ENCODE assay signal across 24 mouse cellular contexts in genomic region chr7:82552005-82552404, GRCm38 (mm10).
"Had no signal": no experiment of that assay in that cellular context is flagged by ENCODE, and none has a peak within 500 bp of the region (broad histone marks: within the 10 kb centered on the region; RNA-seq: fewer than 3 reads in every experiment).

No protein-coding gene starts in this region.

- H3K4me3 ChIP-seq: liver, embryonic 15.5 days; lung, embryonic 15.5 days; midbrain, embryonic 10.5 days; midbrain, embryonic 12.5 days; myocyte; neural tube, embryonic 13.5 days; neural tube, embryonic 15.5 days; stomach, embryonic 15.5 days had no signal

- H3K4me1 ChIP-seq: liver, embryonic 15.5 days; lung, embryonic 15.5 days; midbrain, embryonic 10.5 days; midbrain, embryonic 12.5 days; stomach, embryonic 15.5 days had no signal

- H3K9ac ChIP-seq: liver, embryonic 15.5 days; liver, postnatal 0 days; lung, embryonic 15.5 days; midbrain, embryonic 12.5 days; neural tube, embryonic 13.5 days; neural tube, embryonic 15.5 days; stomach, embryonic 15.5 days had no signal

- H3K27me3 ChIP-seq: liver, embryonic 15.5 days; lung, embryonic 15.5 days; midbrain, embryonic 12.5 days; neural tube, embryonic 13.5 days; neural tube, embryonic 15.5 days; stomach, embryonic 15.5 days had no signal

- H3K27ac ChIP-seq: liver, embryonic 15.5 days; lung, embryonic 15.5 days; macrophage; midbrain, embryonic 10.5 days; midbrain, embryonic 12.5 days; neural tube, embryonic 13.5 days; neural tube, embryonic 15.5 days; stomach, embryonic 15.5 days; stomach, postnatal 0 days had no signal

- H3K4me2 ChIP-seq: liver, embryonic 15.5 days; lung, embryonic 15.5 days; midbrain, embryonic 12.5 days; neural tube, embryonic 13.5 days; neural tube, embryonic 15.5 days; stomach, embryonic 15.5 days had no signal

- H3K9me3 ChIP-seq: liver, embryonic 15.5 days; lung, embryonic 15.5 days; midbrain, embryonic 10.5 days; midbrain, embryonic 12.5 days; neural tube, embryonic 13.5 days; neural tube, embryonic 15.5 days; stomach, embryonic 15.5 days had no signal

- DNase-seq: liver, postnatal 0 days; lung, adult 2 months; lung, postnatal 14 days; lung, postnatal 36 days; midbrain, embryonic 14.5 days; retina, postnatal 1 day; right cerebral cortex, adult 18-20 months; right cerebral cortex, postnatal 25 days; right cerebral cortex, postnatal 4 days; spleen, adult 18-20 months; thymus, postnatal 14 days; thymus, postnatal 36 days had no signal

- ATAC-seq: liver, postnatal 0 days; lung, postnatal 0 days; midbrain, embryonic 16.5 days had no signal

- H3K36me3 ChIP-seq: liver, embryonic 15.5 days; lung, embryonic 15.5 days; midbrain, embryonic 10.5 days; midbrain, embryonic 12.5 days; neural tube, embryonic 13.5 days; neural tube, embryonic 15.5 days; stomach, embryonic 15.5 days had no signal
